Mouse (Mus musculus): ENCODE measurements around the gene Gabpb2.
A peak's percentile ranks its signal among the peaks of the same experiment; 100 is the strongest.

Gabpb2 gene

DNA sequence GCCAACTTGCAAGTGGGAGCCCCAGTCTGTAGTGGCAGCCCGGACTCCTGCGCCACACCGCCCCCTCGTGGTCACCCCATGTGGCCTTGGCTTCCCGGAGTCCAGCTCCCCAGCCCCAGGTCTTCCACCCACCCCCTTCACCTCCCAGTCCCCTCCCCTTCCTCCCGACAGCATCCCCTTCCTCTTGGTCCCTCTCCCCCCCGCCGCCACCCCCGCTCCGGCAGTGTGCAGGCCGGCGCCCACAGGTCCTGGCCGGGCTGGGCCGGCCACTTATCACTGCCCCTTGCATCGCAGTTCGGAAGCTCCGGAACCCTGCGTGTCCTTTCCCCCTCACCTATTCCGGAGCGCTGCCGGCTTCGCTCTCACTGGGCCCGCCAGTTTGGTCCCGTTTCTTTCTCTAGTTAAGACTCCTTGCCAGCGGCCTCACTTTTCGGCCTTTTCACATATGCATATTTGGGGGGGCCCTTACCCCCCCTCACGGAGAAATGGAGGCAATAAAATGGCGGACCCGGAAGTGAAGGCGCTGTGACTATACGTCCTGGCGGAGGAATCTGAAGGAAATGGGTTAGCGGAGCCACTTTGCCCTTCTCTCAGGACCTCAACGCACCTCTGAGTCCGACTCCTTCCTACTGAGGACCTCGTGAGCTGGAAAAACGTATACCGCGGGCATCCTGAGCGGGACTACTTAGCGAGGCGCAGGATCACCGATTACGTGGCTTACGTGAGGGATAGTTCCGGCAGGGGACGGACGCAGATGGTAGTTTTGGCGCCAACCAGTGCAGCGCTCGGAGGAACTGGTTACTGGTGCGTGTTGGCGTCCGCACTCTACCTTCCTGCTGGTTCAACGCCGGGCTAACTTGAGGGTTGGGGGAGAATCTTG is at the start of gene Gabpb2:
Gene Gabpb2, minus strand, starts transcription at position 662 of the 880 bp plus-strand sequence.
- DNase-seq: peak; percentile 97

DNA sequence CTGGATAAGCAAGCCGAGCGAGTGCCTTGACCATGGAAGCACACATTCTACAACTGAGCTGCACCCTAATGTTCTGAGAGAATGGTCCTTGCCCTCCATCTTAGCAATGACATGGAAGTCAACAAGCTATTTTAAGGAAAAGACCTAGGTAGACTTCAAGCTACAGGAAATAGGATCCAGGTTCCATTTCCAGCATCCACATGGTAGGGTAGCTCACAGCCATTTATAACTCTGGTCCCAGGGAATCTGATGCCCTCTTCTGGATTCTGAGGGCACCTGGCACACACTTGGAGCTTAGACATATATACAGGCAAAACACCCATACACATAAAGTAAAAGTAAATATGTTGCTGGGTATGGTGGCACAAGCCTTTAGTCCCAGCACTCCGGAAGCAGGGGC is 48.3 kb upstream of the Gabpb2 start:
- no peak for DNase-seq

DNA sequence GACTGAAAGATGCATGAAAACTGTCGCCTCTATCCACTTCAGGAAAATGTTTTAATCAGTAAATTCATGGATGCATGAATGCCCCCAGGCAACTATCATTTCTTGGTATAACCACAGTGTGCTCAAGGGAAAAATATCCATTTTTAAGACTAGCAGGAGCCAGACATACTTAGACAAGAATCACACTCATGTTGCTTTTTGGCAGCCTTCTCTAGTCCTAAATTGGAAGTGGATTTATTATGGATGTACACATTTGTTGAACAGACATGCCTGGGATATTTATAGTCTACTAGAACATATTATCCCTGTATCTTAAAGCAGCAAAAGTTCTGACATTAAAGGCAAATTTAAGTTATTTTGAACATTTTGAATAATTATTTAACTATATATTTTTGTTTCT is 47.0 kb upstream of the Gabpb2 start:
- DNase-seq: no peak

DNA sequence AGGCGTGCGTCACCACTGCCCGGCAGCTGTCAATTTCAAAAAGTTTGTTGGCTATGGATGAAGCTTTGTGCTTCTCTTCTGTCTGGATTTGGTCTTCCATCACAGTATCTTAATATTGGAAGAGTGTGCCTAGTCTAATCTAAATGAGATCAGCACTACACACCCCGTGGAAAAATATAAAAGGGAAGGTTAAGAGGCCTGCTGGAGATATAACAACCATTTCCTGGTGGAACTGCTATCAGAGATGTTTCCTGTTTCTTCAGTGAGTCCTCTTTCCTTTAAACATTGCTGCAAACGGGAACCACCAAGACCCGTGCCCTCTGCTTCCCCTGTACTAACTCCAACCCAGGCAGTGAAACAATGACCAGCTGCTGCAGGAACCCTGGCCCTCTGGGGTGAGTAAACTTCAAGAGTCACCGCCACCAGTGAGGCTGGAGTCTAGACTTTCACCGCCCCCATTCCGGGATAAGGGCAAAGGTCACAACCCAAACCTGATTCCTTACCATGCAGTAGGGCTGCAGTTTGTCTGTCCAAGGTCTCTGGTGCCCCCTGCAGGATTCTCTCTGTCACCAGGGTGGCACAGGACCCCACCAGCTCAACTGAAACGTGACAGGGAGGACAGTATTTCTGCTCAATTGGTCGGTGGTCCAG is 45.5 kb upstream of the Gabpb2 start:
- peak; percentile 97 for DNase-seq

DNA sequence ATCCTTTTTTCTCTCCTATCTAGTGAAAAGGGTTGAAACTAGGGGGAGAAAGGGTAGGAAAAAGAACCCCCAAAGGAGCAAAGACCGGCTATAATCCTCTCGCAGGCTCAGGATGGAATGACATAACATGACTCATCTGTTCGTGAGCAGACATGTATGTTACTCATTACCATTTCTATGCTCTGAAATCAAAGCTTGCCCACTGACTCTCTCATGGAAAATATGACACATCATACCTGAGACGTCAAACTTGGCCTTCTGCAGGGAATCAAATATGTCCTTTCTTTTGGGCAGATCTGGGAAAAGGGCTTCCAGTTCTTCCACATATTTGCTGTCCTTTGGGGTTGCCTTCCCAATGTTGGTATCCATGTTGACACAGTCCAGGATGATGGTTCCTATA is 44.3 kb upstream of the Gabpb2 start:
- no peak for DNase-seq

DNA sequence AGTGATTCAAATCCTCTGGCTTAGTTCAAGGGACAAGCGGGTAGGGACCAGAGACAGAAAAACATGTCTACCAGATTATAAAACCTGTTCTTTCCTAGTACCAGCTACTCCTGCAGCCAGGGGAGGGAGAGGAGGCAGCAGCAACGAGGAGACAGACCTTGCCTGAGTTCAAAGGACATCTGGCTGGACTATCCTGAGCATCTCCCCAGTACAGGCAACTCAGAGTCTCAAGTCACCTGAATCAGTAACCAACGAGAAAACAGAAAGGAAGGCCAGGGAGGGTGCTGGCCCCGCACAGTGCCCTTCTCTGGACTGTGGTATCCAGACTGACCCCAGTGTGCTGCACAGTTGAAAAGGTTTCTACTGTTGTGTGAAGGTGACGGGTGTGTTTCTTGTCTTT is 39.2 kb upstream of the Gabpb2 start:
- peak; percentile 76 for DNase-seq

DNA sequence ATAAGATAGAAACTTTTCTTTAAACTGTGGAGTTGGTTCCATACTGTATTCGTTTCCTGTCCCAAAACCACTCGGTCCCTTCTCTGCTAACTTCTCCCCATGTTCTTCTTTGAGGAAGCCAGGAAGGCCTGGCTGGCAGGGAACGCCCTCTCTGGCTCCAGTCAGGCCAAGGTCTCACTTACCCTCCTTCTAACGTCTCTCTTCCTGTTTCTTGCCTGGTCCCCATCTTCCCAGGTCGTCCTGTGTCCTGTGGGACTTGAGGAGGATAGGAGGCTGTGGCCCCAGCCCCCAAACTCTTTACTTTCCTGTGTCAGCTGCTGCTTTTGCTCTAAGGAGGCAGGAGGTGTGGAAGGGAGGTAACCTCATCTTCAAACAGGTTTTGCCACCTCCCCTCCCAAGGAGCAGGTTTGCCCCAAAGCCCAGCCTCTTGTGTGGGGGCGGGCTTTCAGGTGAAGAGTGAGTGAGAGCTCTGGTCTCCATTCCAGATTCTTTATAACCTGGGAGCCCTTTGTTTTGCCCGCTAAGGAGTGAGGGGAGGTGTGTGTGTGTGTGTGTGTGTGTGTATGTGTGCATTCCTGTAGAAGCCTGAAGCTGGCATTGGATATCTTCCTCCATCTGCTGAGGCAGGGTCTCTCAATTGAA is 33.2 kb upstream of the Gabpb2 start, which contains the start of gene Bnipl:
Gene Bnipl, minus strand, starts transcription at position 411 of the 642 bp plus-strand sequence.
- DNase-seq: no peak

DNA sequence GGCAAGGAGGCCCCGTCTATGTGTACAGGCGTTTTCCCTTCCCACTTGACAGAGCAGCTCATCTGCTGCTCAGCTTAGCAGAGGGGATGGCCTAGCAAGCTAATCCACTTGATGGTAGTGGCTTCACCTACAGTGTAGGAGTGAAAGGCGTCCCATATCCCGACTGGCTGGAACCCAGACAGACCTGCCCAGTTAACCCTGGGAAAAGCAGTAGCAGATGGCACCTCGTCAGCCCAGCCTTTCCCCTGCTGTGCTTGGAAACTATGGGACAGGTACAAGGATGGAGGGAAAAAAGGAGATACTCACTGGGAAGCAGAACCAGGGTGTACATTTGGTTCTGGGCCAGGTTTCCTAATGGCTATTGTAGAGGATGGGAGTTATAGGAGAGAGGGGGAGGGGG is 32.6 kb upstream of the Gabpb2 start:
- no peak for DNase-seq

DNA sequence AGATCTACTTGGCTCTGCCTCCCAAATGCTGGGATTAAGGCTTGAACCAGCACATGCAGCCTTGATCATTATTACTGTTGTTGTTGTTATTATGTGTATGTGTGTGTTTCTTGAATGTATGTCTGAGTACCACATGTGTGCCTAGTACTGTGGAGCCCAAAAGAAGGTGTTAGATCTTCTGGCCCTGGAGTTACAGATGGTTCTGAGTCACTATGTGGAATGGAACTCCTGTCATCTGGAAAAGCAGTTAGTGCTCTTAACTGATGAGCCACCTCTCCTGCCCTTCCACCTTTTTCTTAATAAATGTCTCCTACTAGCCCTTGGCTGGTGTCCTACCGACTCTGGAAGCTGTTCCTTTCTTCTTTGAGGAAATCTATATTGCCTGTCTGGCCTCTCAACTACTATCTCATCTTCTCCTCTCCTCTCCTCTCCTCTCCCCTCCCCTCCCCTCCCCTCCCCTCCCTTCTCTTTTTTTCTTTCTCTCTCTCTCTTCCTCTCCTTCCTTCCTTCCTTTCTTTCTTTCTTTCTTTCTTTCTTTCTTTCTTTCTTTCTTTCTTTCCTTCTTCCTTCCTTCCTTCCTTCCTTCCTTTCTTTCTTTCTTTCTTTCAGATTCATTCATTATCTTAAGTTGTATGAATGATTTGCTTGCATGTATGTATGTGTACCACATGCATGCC is 30.1 kb upstream of the Gabpb2 start:
- no peak for DNase-seq

DNA sequence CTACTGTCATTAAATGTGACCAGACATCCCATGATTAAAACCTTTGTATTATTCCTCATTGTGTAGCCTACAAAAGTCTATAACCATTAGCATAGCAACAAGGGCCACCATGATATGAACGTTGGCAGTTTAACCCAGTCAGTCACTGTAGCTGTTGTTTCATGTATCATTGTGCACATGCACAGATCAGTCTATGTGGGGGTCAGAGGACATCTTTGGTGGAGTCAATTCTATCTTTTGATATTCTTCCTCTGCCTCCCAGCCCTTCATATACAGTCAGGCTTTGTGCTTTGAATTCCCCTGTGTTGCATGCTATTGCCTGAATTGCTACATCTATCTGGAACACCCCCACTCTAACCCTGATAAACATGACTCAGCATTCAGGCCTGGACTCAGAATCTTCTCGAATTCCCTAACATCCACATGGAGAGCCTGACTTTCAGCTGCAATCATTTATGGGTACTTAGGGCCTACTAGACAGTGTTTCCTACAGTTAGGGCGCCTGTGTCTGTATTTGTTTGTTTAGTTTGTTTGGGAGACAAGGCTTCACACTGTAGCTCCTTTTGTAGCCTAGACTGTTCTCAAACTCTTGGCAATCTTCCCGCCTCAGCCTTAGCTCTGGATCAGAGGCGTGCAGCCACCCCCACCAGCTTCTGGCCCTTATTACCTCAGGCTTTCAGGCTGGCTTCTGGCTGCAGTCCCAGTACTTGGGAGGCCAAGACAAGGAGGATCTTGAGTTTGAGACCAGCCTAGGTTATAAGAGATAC is 28.9 kb upstream of the Gabpb2 start:
- DNase-seq: peak; percentile 59

DNA sequence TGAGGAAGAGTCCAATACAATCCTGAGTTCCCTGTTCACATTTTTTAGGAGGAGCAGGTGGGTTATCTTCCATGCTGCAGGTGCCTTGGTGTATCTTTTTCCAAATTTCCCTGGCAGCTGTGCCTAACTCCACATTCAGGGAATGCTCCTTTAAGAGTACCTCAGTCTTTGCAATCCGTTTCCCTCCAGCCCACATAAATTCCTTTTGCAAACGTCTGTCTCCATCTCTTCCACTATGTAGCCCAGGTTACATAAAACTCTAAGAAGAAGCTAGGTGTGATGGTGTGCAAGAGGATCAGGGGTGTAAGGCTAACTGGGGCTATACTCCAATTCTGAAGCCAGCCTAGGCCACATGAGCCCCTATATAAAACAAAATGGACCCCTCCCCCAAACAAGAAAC is 25.4 kb upstream of the Gabpb2 start:
- DNase-seq: no peak

DNA sequence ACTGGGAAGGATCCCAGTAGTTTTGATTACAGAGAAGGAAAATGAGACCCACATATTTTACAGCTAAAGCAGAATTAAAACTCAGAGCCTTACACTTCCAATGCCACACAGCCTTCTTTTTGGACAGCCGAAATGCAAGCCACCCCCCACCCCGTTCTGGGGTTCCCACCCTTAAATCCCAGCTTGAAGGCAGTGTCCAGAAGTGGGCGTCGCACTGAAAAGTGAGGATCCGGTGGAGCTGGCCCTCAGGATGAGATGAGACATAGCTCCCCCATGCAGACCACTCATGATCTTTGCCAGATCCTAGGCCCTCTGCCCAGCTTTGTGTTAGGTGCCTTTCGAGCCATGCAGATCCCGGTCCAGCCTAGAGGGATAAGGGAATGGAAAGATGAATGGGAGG is 23.8 kb upstream of the Gabpb2 start, which contains the start of gene Gm128:
Gene Gm128, minus strand, starts transcription at position 101 of the 400 bp plus-strand sequence.
- DNase-seq: no peak

DNA sequence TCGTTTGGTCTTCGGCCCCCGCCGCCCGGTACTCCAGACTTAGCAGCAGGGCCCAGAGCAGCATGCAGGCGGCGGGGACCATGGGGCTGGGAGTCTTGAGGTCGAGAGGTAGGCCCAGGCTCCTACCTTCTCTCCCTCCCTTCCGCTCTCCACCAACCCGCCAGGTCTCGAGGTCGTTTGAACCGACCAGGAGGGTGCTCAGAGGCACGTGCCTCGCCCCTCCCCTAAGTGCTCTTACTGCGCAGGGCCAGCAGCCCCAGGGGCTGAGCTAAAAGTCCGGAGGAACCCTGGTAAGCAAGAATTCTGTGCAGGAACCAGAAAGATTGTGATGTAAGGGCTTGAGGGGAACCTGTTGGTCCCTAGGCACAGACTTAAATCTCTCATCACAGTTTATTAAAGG is 23.2 kb upstream of the Gabpb2 start:
- no peak for DNase-seq

DNA sequence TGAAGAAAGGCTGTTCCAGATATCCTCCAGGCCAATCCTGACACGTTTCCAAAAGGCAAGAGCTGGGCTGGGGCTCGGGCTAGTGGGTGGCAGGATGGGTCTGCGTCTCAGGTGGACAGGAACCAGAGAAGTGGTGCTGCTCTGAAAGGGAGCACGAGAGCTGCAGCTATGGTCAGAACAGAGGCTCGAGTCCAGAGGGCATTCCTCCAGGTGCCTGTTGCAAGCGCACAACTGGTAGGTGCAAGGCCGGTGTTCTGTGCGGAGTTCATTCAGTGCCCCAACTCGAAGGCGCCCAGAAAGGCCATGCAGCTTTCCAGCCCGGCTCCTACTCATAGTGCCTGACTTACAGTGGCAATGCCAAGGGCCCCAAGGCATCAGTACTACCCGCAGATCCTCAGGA is 22.3 kb upstream of the Gabpb2 start:
- DNase-seq: no peak

DNA sequence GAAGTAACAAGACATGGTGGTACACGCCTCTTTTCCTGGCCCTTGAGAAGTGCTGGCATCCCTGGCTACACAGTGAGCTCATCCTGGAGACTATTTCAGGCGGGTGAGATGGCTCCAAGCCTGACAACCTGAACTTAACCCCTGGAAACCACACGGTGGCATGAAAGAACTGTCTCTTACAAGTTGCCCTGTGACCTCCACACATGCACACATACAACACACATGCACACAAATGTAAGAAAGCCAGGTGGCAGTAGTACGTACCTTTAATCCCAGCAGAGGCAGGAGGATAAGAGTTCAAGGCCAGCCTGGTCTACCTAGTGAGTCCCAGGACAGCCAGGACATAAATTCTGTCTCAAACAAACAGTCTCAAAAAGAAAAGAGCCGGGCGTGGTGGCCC is 21.3 kb upstream of the Gabpb2 start:
- no peak for DNase-seq

DNA sequence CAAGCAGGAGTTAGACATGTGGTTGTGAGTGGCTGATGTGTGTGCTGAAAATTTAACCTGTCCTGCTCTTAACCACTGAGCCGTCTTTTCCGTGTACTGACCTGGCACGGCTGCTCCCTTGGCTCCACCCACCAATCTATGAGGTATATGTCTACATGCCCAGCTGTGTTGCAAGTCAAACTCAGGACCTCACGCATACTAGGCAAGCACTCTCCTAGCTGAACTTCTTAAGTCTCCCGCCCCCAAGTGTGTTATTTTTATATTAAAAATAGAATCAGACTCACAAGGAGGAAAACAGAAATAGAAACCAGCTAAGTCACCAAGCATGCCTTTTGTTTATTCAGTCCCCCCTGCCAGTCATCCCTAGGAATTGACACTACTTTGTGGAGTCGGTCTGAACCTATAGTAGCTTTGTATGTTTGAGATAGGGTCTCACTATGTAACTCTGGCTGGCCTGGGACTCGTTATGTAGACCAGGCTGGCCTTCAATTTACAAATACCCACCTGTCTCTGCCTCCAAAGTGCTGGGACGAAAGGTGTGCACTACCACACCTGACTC is 19.9 kb upstream of the Gabpb2 start:
- no peak for DNase-seq

DNA sequence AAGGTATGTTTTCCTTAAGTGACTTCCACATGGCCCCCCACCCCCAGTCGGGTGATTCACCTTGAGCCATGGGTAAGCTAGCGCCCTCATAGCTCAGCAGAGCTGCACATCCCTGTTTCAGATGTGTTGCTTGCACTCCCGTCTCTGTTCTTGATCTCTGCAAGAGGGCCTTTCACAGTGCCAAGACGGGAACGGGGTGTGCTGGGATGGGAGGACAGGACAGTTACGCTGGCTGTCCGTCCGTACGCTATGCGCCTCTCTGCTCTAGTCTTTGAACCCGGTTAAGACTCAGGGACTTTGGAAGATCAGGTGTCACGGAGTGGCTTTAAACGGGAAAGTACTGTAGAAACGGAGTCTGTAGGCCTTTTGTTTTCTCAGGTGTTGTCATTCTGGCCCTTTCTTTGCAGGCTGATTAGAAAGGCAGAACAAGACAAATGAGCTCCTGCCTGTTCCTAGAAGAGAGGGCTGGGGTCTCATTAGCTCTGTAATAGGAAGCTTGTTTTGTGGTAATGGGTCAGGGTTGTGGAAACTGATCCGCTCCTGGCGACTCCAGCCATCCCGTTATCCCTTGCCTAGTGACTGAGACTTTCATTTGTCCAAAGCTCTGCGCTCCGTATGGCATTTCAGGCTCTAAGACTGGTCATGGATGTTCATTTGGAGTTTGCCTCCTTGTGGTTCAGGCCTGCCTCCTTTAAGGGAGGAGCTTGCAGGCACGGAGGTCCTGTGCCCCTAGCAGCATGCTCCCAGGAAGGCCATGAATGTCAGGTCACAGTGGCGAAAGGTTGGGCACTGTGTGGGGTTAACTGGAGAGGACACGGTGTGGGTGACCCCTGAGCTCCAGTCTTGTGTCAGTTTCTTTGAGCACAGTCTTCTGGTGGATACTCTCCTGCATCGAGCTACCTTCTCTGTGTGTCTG is 17.9 kb upstream of the Gabpb2 start:
- DNase-seq: peak; percentile 51

DNA sequence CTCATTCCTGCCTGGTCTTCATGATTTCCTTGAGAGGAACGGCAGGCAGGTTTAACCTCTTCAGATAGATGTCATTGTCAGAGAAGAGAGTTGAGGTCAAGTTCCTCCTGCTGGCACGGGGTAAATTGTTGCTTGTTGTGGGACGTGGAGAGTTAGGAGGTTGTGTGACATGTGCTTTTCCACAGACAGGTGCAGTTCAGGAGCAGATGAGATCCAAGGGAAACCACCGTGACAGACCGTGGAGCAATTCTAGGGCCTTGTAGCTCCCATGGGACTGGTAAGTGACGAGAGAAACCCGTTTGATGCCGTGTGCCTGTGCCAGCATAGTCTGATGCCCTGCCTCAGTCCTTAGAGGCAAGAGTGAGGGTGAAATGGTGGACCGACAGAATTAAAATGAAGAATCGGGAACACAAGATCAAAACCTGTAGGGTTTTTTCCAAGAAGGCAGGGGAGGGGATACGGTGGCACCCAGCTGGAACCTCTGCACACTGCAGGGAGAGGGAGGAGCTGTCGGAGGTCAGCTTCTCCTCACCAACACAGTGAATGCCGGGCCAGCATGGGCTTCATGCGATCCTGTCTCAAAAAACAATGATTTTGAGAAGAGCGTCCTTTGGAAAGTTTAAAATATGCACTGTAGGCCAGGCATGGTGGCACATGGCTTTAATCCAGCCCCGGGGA is 15.7 kb upstream of the Gabpb2 start:
- peak; percentile 65 for DNase-seq

DNA sequence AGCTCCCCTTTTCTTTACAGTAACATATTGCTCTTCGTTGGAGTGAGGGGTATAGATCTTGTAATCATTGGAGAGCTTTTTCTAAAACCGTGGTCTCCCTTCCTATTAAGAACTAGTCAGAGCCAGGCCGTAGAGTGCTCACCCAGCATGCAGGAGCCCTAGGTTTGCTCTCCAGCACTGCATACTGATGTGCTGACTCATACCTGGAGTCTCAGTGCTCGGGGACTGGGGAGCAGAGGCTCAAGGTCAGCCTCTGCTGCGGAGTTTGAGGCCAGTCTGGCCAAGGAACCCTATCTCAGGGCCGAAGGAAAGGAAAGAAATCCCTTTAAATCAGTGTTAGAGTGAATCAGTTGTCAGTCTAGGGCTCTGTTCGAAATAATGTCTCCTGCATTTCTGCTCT is 15.1 kb upstream of the Gabpb2 start:
- peak; percentile 82 for DNase-seq
